Mouse (Mus musculus): ENCODE results near the gene Myrfl. TPM values are rescaled to one million over a fixed set of nuclear protein-coding genes. Genes with fewer than 3 reads are reported as not detected.
A peak's percentile ranks its signal among the peaks of the same experiment; 100 is the strongest.

Myrfl gene
- polyA plus RNA-seq, 1 experiment from 2014 or later, result 0.09 TPM

- no peak overlapping the region for H3K9ac ChIP-seq (replicated peaks; ENCODE audit: low read depth, low read length)
- H3K4me2 ChIP-seq (ENCODE audit: low read length), result no peak overlapping the region
- H3K4me3 ChIP-seq (replicated peaks; ENCODE audit: low read length), result no peak overlapping the region
- peak; percentile 59 for ATAC-seq
- H3K4me1 ChIP-seq (replicated peaks; ENCODE audit: control insufficient read depth, insufficient read depth, low read length), result no peaks in the 10 kb centered on the region
- 78% methylated on average over 10 of the region's 10 CpGs for WGBS
- H3K27ac ChIP-seq (ENCODE audit: low read length), result no peak overlapping the region
- H3K9me3 ChIP-seq (ENCODE audit: control insufficient read depth, low read length), result no peaks in the 10 kb centered on the region
- no peaks in the 10 kb centered on the region for H3K27me3 ChIP-seq (replicated peaks; ENCODE audit: control insufficient read depth, insufficient read depth, low read length)
- no peaks in the 10 kb centered on the region for H3K36me3 ChIP-seq (ENCODE audit: control insufficient read depth, insufficient read depth)
Measured at GRCm38 (mm10) chr10:116755881-116756581, 140.7 kb downstream of the Myrfl start.

GRCm38 (mm10) chr10:116754940-116755339 lies 141.8 kb downstream of the Myrfl start:
- WGBS, result 89% methylated on average over 11 of the region's 11 CpGs
- Histone ChIP-seq H3K4me2 (ENCODE audit: low read length) (no peak overlapping the region), H3K9ac (replicated peaks; ENCODE audit: low read depth, low read length) (no peak overlapping the region), H3K4me3 (replicated peaks; ENCODE audit: low read length) (no peak overlapping the region), H3K36me3 (ENCODE audit: control insufficient read depth, insufficient read depth) (no peaks in the 10 kb centered on the region), H3K27ac (ENCODE audit: low read length) (no peak overlapping the region), H3K9me3 (ENCODE audit: control insufficient read depth, low read length) (no peaks in the 10 kb centered on the region), H3K27me3 (replicated peaks; ENCODE audit: control insufficient read depth, insufficient read depth, low read length) (no peaks in the 10 kb centered on the region), H3K4me1 (replicated peaks; ENCODE audit: control insufficient read depth, insufficient read depth, low read length) (no peaks in the 10 kb centered on the region)
- no peak for ATAC-seq

- ATAC-seq, result no peak
Measured at GRCm38 (mm10) chr10:116750895-116751294, 145.8 kb downstream of the Myrfl start.

GRCm38 (mm10) chr10:116750062-116750461 lies 146.7 kb downstream of the Myrfl start:
- ATAC-seq, result no peak
- H3K4me3 ChIP-seq (replicated peaks; ENCODE audit: low read length), result no peak overlapping the region
- H3K4me1 ChIP-seq (replicated peaks; ENCODE audit: control insufficient read depth, insufficient read depth, low read length), result no peaks in the 10 kb centered on the region
- no peak overlapping the region for H3K4me2 ChIP-seq (ENCODE audit: low read length)
- H3K9ac ChIP-seq (replicated peaks; ENCODE audit: low read depth, low read length), result no peak overlapping the region
- WGBS, result 85% methylated on average over 6 of the region's 6 CpGs
- no peaks in the 10 kb centered on the region for H3K27me3 ChIP-seq (replicated peaks; ENCODE audit: control insufficient read depth, insufficient read depth, low read length)
- no peaks in the 10 kb centered on the region for H3K9me3 ChIP-seq (ENCODE audit: control insufficient read depth, low read length)
- no peaks in the 10 kb centered on the region for H3K36me3 ChIP-seq (ENCODE audit: control insufficient read depth, insufficient read depth)
- H3K27ac ChIP-seq (ENCODE audit: low read length), result no peak overlapping the region

More at GRCm38 (mm10) chr10:116750895-116751294, 145.8 kb downstream of the Myrfl start:
- no peak overlapping the region for H3K27ac ChIP-seq (ENCODE audit: low read length)
- 87% methylated on average over 14 of the region's 14 CpGs for WGBS
- no peak overlapping the region for H3K9ac ChIP-seq (replicated peaks; ENCODE audit: low read depth, low read length)
- H3K9me3 ChIP-seq (ENCODE audit: control insufficient read depth, low read length), result no peaks in the 10 kb centered on the region
- H3K4me1 ChIP-seq (replicated peaks; ENCODE audit: control insufficient read depth, insufficient read depth, low read length), result no peaks in the 10 kb centered on the region
- H3K4me3 ChIP-seq (replicated peaks; ENCODE audit: low read length), result no peak overlapping the region
- no peaks in the 10 kb centered on the region for H3K27me3 ChIP-seq (replicated peaks; ENCODE audit: control insufficient read depth, insufficient read depth, low read length)
- H3K4me2 ChIP-seq (ENCODE audit: low read length), result no peak overlapping the region
- no peaks in the 10 kb centered on the region for H3K36me3 ChIP-seq (ENCODE audit: control insufficient read depth, insufficient read depth)

GRCm38 (mm10) chr10:116748681-116749080 lies 148.0 kb downstream of the Myrfl start:
- ATAC-seq, result no peak
- Histone ChIP-seq H3K9me3 (ENCODE audit: control insufficient read depth, low read length) (no peaks in the 10 kb centered on the region), H3K4me2 (ENCODE audit: low read length) (no peak overlapping the region), H3K4me3 (replicated peaks; ENCODE audit: low read length) (no peak overlapping the region), H3K27me3 (replicated peaks; ENCODE audit: control insufficient read depth, insufficient read depth, low read length) (no peaks in the 10 kb centered on the region), H3K9ac (replicated peaks; ENCODE audit: low read depth, low read length) (no peak overlapping the region), H3K4me1 (replicated peaks; ENCODE audit: control insufficient read depth, insufficient read depth, low read length) (no peaks in the 10 kb centered on the region), H3K36me3 (ENCODE audit: control insufficient read depth, insufficient read depth) (no peaks in the 10 kb centered on the region), H3K27ac (ENCODE audit: low read length) (no peak overlapping the region)
- 87% methylated on average over 4 of the region's 4 CpGs for WGBS

- Histone ChIP-seq H3K27ac (ENCODE audit: low read length) (no peak overlapping the region), H3K9me3 (ENCODE audit: control insufficient read depth, low read length) (no peaks in the 10 kb centered on the region), H3K36me3 (ENCODE audit: control insufficient read depth, insufficient read depth) (no peaks in the 10 kb centered on the region), H3K27me3 (replicated peaks; ENCODE audit: control insufficient read depth, insufficient read depth, low read length) (no peaks in the 10 kb centered on the region), H3K9ac (replicated peaks; ENCODE audit: low read depth, low read length) (no peak overlapping the region), H3K4me1 (replicated peaks; ENCODE audit: control insufficient read depth, insufficient read depth, low read length) (no peaks in the 10 kb centered on the region), H3K4me3 (replicated peaks; ENCODE audit: low read length) (no peak overlapping the region), H3K4me2 (ENCODE audit: low read length) (no peak overlapping the region)
- WGBS, result 81% methylated on average over 10 of the region's 10 CpGs
- no peak for ATAC-seq
Measured at GRCm38 (mm10) chr10:116746281-116747011, 150.3 kb downstream of the Myrfl start.

GRCm38 (mm10) chr10:116742696-116743095 lies 154.0 kb downstream of the Myrfl start:
- Histone ChIP-seq H3K9me3 (ENCODE audit: control insufficient read depth, low read length) (no peaks in the 10 kb centered on the region), H3K27me3 (replicated peaks; ENCODE audit: control insufficient read depth, insufficient read depth, low read length) (no peaks in the 10 kb centered on the region), H3K4me3 (replicated peaks; ENCODE audit: low read length) (no peak overlapping the region), H3K36me3 (ENCODE audit: control insufficient read depth, insufficient read depth) (no peaks in the 10 kb centered on the region), H3K4me2 (ENCODE audit: low read length) (no peak overlapping the region), H3K9ac (replicated peaks; ENCODE audit: low read depth, low read length) (no peak overlapping the region), H3K4me1 (replicated peaks; ENCODE audit: control insufficient read depth, insufficient read depth, low read length) (no peaks in the 10 kb centered on the region), H3K27ac (ENCODE audit: low read length) (no peak overlapping the region)
- 81% methylated on average over 2 of the region's 2 CpGs for WGBS
- ATAC-seq, result no peak

GRCm38 (mm10) chr10:116742189-116742588 lies 154.5 kb downstream of the Myrfl start:
- WGBS, result 85% methylated on average over 8 of the region's 8 CpGs
- no peak overlapping the region for H3K27ac ChIP-seq (ENCODE audit: low read length)
- H3K27me3 ChIP-seq (replicated peaks; ENCODE audit: control insufficient read depth, insufficient read depth, low read length), result no peaks in the 10 kb centered on the region

GRCm38 (mm10) chr10:116741343-116741742 lies 155.4 kb downstream of the Myrfl start:
- H3K36me3 ChIP-seq (ENCODE audit: control insufficient read depth, insufficient read depth), result no peaks in the 10 kb centered on the region
- H3K9ac ChIP-seq (replicated peaks; ENCODE audit: low read depth, low read length), result no peak overlapping the region
- H3K27me3 ChIP-seq (replicated peaks; ENCODE audit: control insufficient read depth, insufficient read depth, low read length), result no peaks in the 10 kb centered on the region
- 86% methylated on average over 6 of the region's 6 CpGs for WGBS
- H3K9me3 ChIP-seq (ENCODE audit: control insufficient read depth, low read length), result no peaks in the 10 kb centered on the region
- H3K27ac ChIP-seq (ENCODE audit: low read length), result no peak overlapping the region
- H3K4me2 ChIP-seq (ENCODE audit: low read length), result no peak overlapping the region
- ATAC-seq, result no peak
- no peak overlapping the region for H3K4me3 ChIP-seq (replicated peaks; ENCODE audit: low read length)
- H3K4me1 ChIP-seq (replicated peaks; ENCODE audit: control insufficient read depth, insufficient read depth, low read length), result no peaks in the 10 kb centered on the region

More at GRCm38 (mm10) chr10:116742189-116742588, 154.5 kb downstream of the Myrfl start:
- Histone ChIP-seq H3K36me3 (ENCODE audit: control insufficient read depth, insufficient read depth) (no peaks in the 10 kb centered on the region), H3K4me2 (ENCODE audit: low read length) (no peak overlapping the region), H3K4me1 (replicated peaks; ENCODE audit: control insufficient read depth, insufficient read depth, low read length) (no peaks in the 10 kb centered on the region), H3K9ac (replicated peaks; ENCODE audit: low read depth, low read length) (no peak overlapping the region), H3K9me3 (ENCODE audit: control insufficient read depth, low read length) (no peaks in the 10 kb centered on the region), H3K4me3 (replicated peaks; ENCODE audit: low read length) (no peak overlapping the region)
- ATAC-seq, result no peak
